Mouse (Mus musculus) embryonic stem cell, embryonic (primary cell): ENCODE results near the gene Cxcr5.

Experiments
- CTCF ChIA-PET, 4 experiments: fragments of 300-600 bp in 2 of 4; fragments of 350-600 bp in 2 of 4; sonication (Branson Sonifier 250); formaldehyde crosslinking; loops; one replicate each; lab custom pipeline; 2022; ENCODE audit warnings: inconsistent platforms in 2 of 4; lab: Charles Lee
- POLR2A ChIA-PET, 4 experiments: fragments of 300-600 bp in 2 of 4; fragments of 350-600 bp in 2 of 4; sonication (Branson Sonifier 250); formaldehyde crosslinking; loops; one replicate each; lab custom pipeline; 2022; ENCODE audit warnings: antibody characterized with exemption in 4 of 4, inconsistent platforms in 1 of 4; lab: Charles Lee

Cxcr5 gene

GRCm38 (mm10) chr9:44573306-44573705, 11.6 kb upstream of the Cxcr5 start:
- ChIA-PET POLR2A (interaction anchor here in 3 of 4 experiments (0.5 to 3.0 kb wide), 3 partner anchors 8 to 31 kb away, joined by 4 to 10 read pairs (median 8); partner anchors contain the start of gene Ddx6 (in 1 of the 3)), CTCF (no interaction called here)

GRCm38 (mm10) chr9:44570939-44571382, 9.3 kb upstream of the Cxcr5 start:
- POLR2A ChIA-PET, result interaction anchor here in 2 of 4 experiments (1.5 to 1.8 kb wide), 2 partner anchors 11 to 18 kb away, joined by 3 to 5 read pairs; no protein-coding TSS in a partner anchor

GRCm38 (mm10) chr9:44568083-44568455, 6.4 kb upstream of the Cxcr5 start:
- POLR2A ChIA-PET, result interaction anchor here (0.6 to 2.0 kb wide), 18 partner anchors 8 to 314 kb away, joined by 3 to 8 read pairs (median 3); partner anchors contain the start of gene Ddx6 (in 2 of the 4)
- CTCF ChIA-PET, result interaction anchor here in 2 of 4 experiments (0.6 to 1.5 kb wide), 3 partner anchors 44 to 53 kb away, joined by 3 to 8 read pairs (median 6); no protein-coding TSS in a partner anchor

More at GRCm38 (mm10) chr9:44570939-44571382, 9.3 kb upstream of the Cxcr5 start:
- CTCF ChIA-PET, result interaction anchor here in 1 of 4 experiments (0.9 kb wide), 1 partner anchor 75 kb away, joined by 3 read pairs; no protein-coding TSS in a partner anchor

- CTCF ChIA-PET, result interaction anchor here in 2 of 4 experiments (0.6 to 1.5 kb wide), 3 partner anchors 44 to 53 kb away, joined by 3 to 8 read pairs (median 6); no protein-coding TSS in a partner anchor
- POLR2A ChIA-PET, result interaction anchor here (0.6 to 2.0 kb wide), 18 partner anchors 8 to 315 kb away, joined by 3 to 8 read pairs (median 4); partner anchors contain the start of gene Ddx6 (in 1 of the 4)
Measured at GRCm38 (mm10) chr9:44567338-44568082, 5.8 kb upstream of the Cxcr5 start.

GRCm38 (mm10) chr9:44565367-44565766, 3.7 kb upstream of the Cxcr5 start:
- POLR2A ChIA-PET, result interaction anchor here in 2 of 4 experiments (0.7 to 2.5 kb wide), 6 partner anchors 10 to 507 kb away, joined by 3 to 8 read pairs (median 4); no protein-coding TSS in a partner anchor

GRCm38 (mm10) chr9:44562936-44563335, 1.3 kb upstream of the Cxcr5 start:
- CTCF ChIA-PET, result no interaction called here
- POLR2A ChIA-PET, result interaction anchor here in 2 of 4 experiments (0.5 to 1.5 kb wide), 3 partner anchors 30 to 407 kb away, joined by 3 read pairs; no protein-coding TSS in a partner anchor

More at GRCm38 (mm10) chr9:44565367-44565766, 3.7 kb upstream of the Cxcr5 start:
- CTCF ChIA-PET, result no interaction called here

GRCm38 (mm10) chr9:44552161-44552560, 9.5 kb downstream of the Cxcr5 start:
- CTCF ChIA-PET, result interaction anchor here in 2 of 4 experiments (0.6 to 1.4 kb wide), 2 partner anchors 133 to 158 kb away, joined by 3 to 4 read pairs; no protein-coding TSS in a partner anchor
- POLR2A ChIA-PET, result interaction anchor here in 2 of 4 experiments (1.1 to 1.7 kb wide), 2 partner anchors 9 to 173 kb away, joined by 3 to 4 read pairs; partner anchors contain the start of gene Hyou1 (in 1 of the 2)

GRCm38 (mm10) chr9:44551138-44551537, 10.5 kb downstream of the Cxcr5 start:
- POLR2A ChIA-PET, result interaction anchor here in 1 of 4 experiments (1.3 kb wide), 1 partner anchor 53 kb away, joined by 3 read pairs; the partner anchor contains the start of gene Ddx6
- CTCF ChIA-PET, result interaction anchor here in 3 of 4 experiments (0.6 to 1.4 kb wide), 3 partner anchors 10 to 134 kb away, joined by 3 to 6 read pairs (median 4); no protein-coding TSS in a partner anchor

- ChIA-PET CTCF (interaction anchor here in 1 of 4 experiments (0.6 kb wide), 1 partner anchor 38 kb away, joined by 8 read pairs; no protein-coding TSS in a partner anchor), POLR2A (interaction anchor here in 2 of 4 experiments (0.7 to 1.6 kb wide), 2 partner anchors 12 to 215 kb away, joined by 4 to 7 read pairs; partner anchors contain the start of gene Cxcr5 (in 1 of the 2))
Measured at GRCm38 (mm10) chr9:44548412-44549152, 13.1 kb downstream of the Cxcr5 start.

- ChIA-PET CTCF (interaction anchor here in 1 of 4 experiments (0.7 kb wide), 1 partner anchor 467 kb away, joined by 5 read pairs; no protein-coding TSS in a partner anchor), POLR2A (interaction anchor here (0.5 to 1.0 kb wide), 5 partner anchors 10 to 184 kb away, joined by 3 to 7 read pairs (median 4); partner anchors contain the start of gene Vps11 (in 1 of the 4))
Measured at GRCm38 (mm10) chr9:44544986-44545385, 16.7 kb downstream of the Cxcr5 start.

GRCm38 (mm10) chr9:44542364-44542763, 19.3 kb downstream of the Cxcr5 start:
- ChIA-PET POLR2A (interaction anchor here in 2 of 4 experiments (0.7 to 1.5 kb wide), 4 partner anchors 14 to 88 kb away, joined by 3 to 4 read pairs (median 4); partner anchors contain the start of gene Upk2 (in 1 of the 2)), CTCF (no interaction called here)

GRCm38 (mm10) chr9:44540676-44541075, 21.0 kb downstream of the Cxcr5 start:
- ChIA-PET POLR2A (interaction anchor here in 1 of 4 experiments (0.6 to 1.8 kb wide), 4 partner anchors 26 to 178 kb away, joined by 3 to 4 read pairs (median 3); no protein-coding TSS in a partner anchor), CTCF (no interaction called here)

GRCm38 (mm10) chr9:44539816-44540421, 21.8 kb downstream of the Cxcr5 start:
- CTCF ChIA-PET, result interaction anchor here in 2 of 4 experiments (0.6 to 1.2 kb wide), 3 partner anchors 10 to 106 kb away, joined by 3 read pairs; no protein-coding TSS in a partner anchor
- POLR2A ChIA-PET, result interaction anchor here in 1 of 4 experiments (0.6 to 1.8 kb wide), 3 partner anchors 30 to 179 kb away, joined by 3 to 4 read pairs (median 3); no protein-coding TSS in a partner anchor

GRCm38 (mm10) chr9:44537625-44538301, 23.9 kb downstream of the Cxcr5 start:
- CTCF ChIA-PET, result interaction anchor here in 2 of 4 experiments (0.5 to 0.6 kb wide), 2 partner anchors 81 to 879 kb away, joined by 3 to 4 read pairs; no protein-coding TSS in a partner anchor
- POLR2A ChIA-PET, result interaction anchor here in 2 of 4 experiments (0.7 to 2.2 kb wide), 6 partner anchors 19 to 294 kb away, joined by 3 to 5 read pairs (median 4); partner anchors contain the start of gene Ddx6 (in 2 of the 2)

- POLR2A ChIA-PET, result interaction anchor here in 1 of 4 experiments (0.6 kb wide), 1 partner anchor 35 kb away, joined by 3 read pairs; no protein-coding TSS in a partner anchor
- CTCF ChIA-PET, result no interaction called here
Measured at GRCm38 (mm10) chr9:44532991-44533580, 28.6 kb downstream of the Cxcr5 start.

GRCm38 (mm10) chr9:44528340-44528739, 33.3 kb downstream of the Cxcr5 start:
- ChIA-PET CTCF (interaction anchor here in 1 of 4 experiments (0.7 to 0.9 kb wide), 2 partner anchors 11 to 28 kb away, joined by 3 read pairs; no protein-coding TSS in a partner anchor), POLR2A (interaction anchor here in 2 of 4 experiments (0.5 to 1.4 kb wide), 3 partner anchors 67 to 527 kb away, joined by 3 to 7 read pairs (median 3); no protein-coding TSS in a partner anchor)
